Mouse (Mus musculus) left cerebral cortex, adult 11 months (tissue): ENCODE results near the gene Methig1.
"Not testable (repeated sequence)": the region's sequence is repeated elsewhere in the genome, so short reads cannot be mapped to it uniquely, and the experiment has no call there.

Source experiments
- DNase-seq: peaks from one replicate; pipeline ENCODE4 v3.0.0; 2022; ENCODE audit warnings: low spot score

Methig1 gene

GRCm38 (mm10) chr15:100337847-100338246 is 15.1 kb upstream of the Methig1 start:
- DNase-seq: not testable (repeated sequence)

- not testable (repeated sequence) for DNase-seq
Measured at GRCm38 (mm10) chr15:100341314-100341980, 11.5 kb upstream of the Methig1 start.

GRCm38 (mm10) chr15:100345484-100345883 is 7.5 kb upstream of the Methig1 start:
- DNase-seq: no peak

GRCm38 (mm10) chr15:100346761-100347160 is 6.2 kb upstream of the Methig1 start:
- no peak for DNase-seq

- DNase-seq: no peak
Measured at GRCm38 (mm10) chr15:100349496-100349895, 3.5 kb upstream of the Methig1 start.

- no peak for DNase-seq
Measured at GRCm38 (mm10) chr15:100351501-100352060, 1.4 kb upstream of the Methig1 start.

- DNase-seq: not testable (repeated sequence)
Measured at GRCm38 (mm10) chr15:100353399-100353798, 450 bp downstream of the Methig1 start.

- DNase-seq: no peak
Measured at GRCm38 (mm10) chr15:100355876-100356275, 2.9 kb downstream of the Methig1 start.

GRCm38 (mm10) chr15:100364242-100364641 is 11.3 kb downstream of the Methig1 start, which contains the start of gene Higd1c:
Gene Higd1c (plus strand): TSS chr15:100364542.
- no peak for DNase-seq

- not testable (repeated sequence) for DNase-seq
Measured at GRCm38 (mm10) chr15:100365967-100366366, 13.0 kb downstream of the Methig1 start.

GRCm38 (mm10) chr15:100367119-100367518 is 14.2 kb downstream of the Methig1 start:
- DNase-seq: no peak

GRCm38 (mm10) chr15:100375066-100375465 is 22.1 kb downstream of the Methig1 start:
- DNase-seq: peak; percentile 55

GRCm38 (mm10) chr15:100377847-100378505 is 25.0 kb downstream of the Methig1 start:
- not testable (repeated sequence) for DNase-seq

GRCm38 (mm10) chr15:100379658-100380057 is 26.7 kb downstream of the Methig1 start:
- no peak for DNase-seq

- no peak for DNase-seq
Measured at GRCm38 (mm10) chr15:100380104-100380503, 27.2 kb downstream of the Methig1 start.

GRCm38 (mm10) chr15:100385705-100386104 is 32.8 kb downstream of the Methig1 start:
- DNase-seq: no peak

- DNase-seq: no peak
Measured at GRCm38 (mm10) chr15:100387544-100388223, 34.7 kb downstream of the Methig1 start.

- no peak for DNase-seq
Measured at GRCm38 (mm10) chr15:100388224-100388835, 35.4 kb downstream of the Methig1 start.

GRCm38 (mm10) chr15:100388886-100389285 is 35.9 kb downstream of the Methig1 start:
- DNase-seq: no peak

GRCm38 (mm10) chr15:100391066-100391465 is 38.1 kb downstream of the Methig1 start:
- DNase-seq: no peak

- DNase-seq: no peak
Measured at GRCm38 (mm10) chr15:100391599-100391998, 38.6 kb downstream of the Methig1 start.

GRCm38 (mm10) chr15:100393016-100393415 is 40.1 kb downstream of the Methig1 start:
- DNase-seq: no peak
